9 mouse cellular contexts compared by ENCODE assay signal in the genomic region with DNA sequence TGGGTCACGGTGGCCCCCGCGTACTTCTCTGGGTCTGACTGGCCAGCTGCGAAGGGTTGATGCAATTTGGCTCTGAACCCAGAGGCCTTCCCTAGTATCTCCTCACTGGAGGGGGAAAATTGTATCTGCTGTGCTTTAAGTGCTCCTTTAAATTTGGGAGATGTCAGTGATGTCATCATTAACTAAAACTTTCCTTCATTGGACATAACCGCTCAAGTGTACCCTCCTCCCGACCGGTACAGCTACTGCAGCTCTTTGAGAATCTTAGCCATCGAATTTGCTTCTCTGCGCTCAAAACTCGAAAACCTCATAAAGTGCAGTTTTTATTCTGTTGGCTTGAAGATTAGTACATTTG. TPM values are rescaled to one million over a fixed set of nuclear protein-coding genes. Genes with fewer than 3 reads are reported as not detected.
DNase-seq lines count a peak whose midpoint lies in the region; ATAC-seq lines count a peak whose summit lies in the region.
"Had no signal": no experiment of that assay in that cellular context is flagged by ENCODE, and none has a peak within 500 bp of the region (broad histone marks: within the 10 kb centered on the region; RNA-seq: fewer than 3 reads in every experiment).

No protein-coding gene starts in this region.

- H3K9ac ChIP-seq in kidney, embryonic 16.5 days (replicated peaks; ENCODE audit: low read length): peak overlapping the region; percentile 36; the same call in 1 of the 2 replicates
- H3K9ac ChIP-seq in embryonic facial prominence, embryonic 11.5 days (replicated peaks; ENCODE audit: low read length): no peak overlapping the region
- peak overlapping the region; percentile 79 for H3K9ac ChIP-seq in hindbrain, embryonic 12.5 days
- H3K9ac ChIP-seq in midbrain, embryonic 13.5 days (replicated peaks): peak overlapping the region; percentile 87
- H3K9ac ChIP-seq: liver, embryonic 14.5 days had no signal

- no peak for DNase-seq in kidney, adult 11 months
- peak; percentile 2 for DNase-seq in embryonic facial prominence, embryonic 11.5 days (ENCODE audit: low spot score)
- no peak for DNase-seq in kidney, adult 18-20 months
- DNase-seq in gastrocnemius, postnatal 25 days: no peak
- DNase-seq in gastrocnemius, postnatal 4 days (ENCODE audit: low spot score in 2 of 2): no peak

- H3K27ac ChIP-seq in kidney, embryonic 16.5 days (ENCODE audit: low read length): no peak overlapping the region
- H3K27ac ChIP-seq in embryonic facial prominence, embryonic 11.5 days (replicated peaks; ENCODE audit: low read depth, low read length): no peak overlapping the region
- peak overlapping the region; percentile 86; the same call in 1 of the 2 replicates for H3K27ac ChIP-seq in hindbrain, embryonic 12.5 days
- H3K27ac ChIP-seq in midbrain, embryonic 13.5 days: peak overlapping the region; percentile 90; the same call in 1 of the 2 replicates
- H3K27ac ChIP-seq: liver, embryonic 14.5 days had no signal

- peaks cover 20% of the 10 kb centered on the region for H3K27me3 ChIP-seq in kidney, embryonic 16.5 days (ENCODE audit: insufficient read depth, low read length)
- peaks cover 7% of the 10 kb centered on the region for H3K27me3 ChIP-seq in embryonic facial prominence, embryonic 11.5 days (ENCODE audit: control insufficient read depth, insufficient read depth, low read length)
- H3K27me3 ChIP-seq in hindbrain, embryonic 12.5 days: peaks cover 11% of the 10 kb centered on the region; the same call in 1 of the 2 replicates
- H3K27me3 ChIP-seq in midbrain, embryonic 13.5 days: 0 out of 2 replicates have a peak, but pooled peaks cover 4% of the 10 kb centered on the region

- WGBS in kidney, embryonic 16.5 days: 21% methylated on average over 10 of the region's 10 CpGs
- 27% methylated on average over 10 of the region's 10 CpGs for WGBS in embryonic facial prominence, embryonic 11.5 days
- WGBS in hindbrain, embryonic 12.5 days: 24% methylated on average over 10 of the region's 10 CpGs
- WGBS in midbrain, embryonic 13.5 days: 17% methylated on average over 10 of the region's 10 CpGs

- 0 out of 2 replicates have a peak, but pooled peaks cover 3% of the 10 kb centered on the region for H3K4me1 ChIP-seq in kidney, embryonic 16.5 days (ENCODE audit: insufficient read depth, low read length)
- no peaks in the 10 kb centered on the region for H3K4me1 ChIP-seq in embryonic facial prominence, embryonic 11.5 days (ENCODE audit: control insufficient read depth, insufficient read depth, low read length)
- peaks cover 10% of the 10 kb centered on the region for H3K4me1 ChIP-seq in hindbrain, embryonic 12.5 days
- peaks cover 10% of the 10 kb centered on the region for H3K4me1 ChIP-seq in midbrain, embryonic 13.5 days (replicated peaks)

- H3K4me3 ChIP-seq in kidney, embryonic 16.5 days (ENCODE audit: low read length): peak overlapping the region; percentile 58
- peak overlapping the region; percentile 45 for H3K4me3 ChIP-seq in embryonic facial prominence, embryonic 11.5 days (ENCODE audit: low read depth, low read length)
- H3K4me3 ChIP-seq in hindbrain, embryonic 12.5 days: peak overlapping the region; percentile 57
- H3K4me3 ChIP-seq in midbrain, embryonic 13.5 days (replicated peaks): peak overlapping the region; percentile 75

- ATAC-seq in kidney, embryonic 16.5 days (ENCODE audit: low FRiP score, low TSS enrichment): no peak
- ATAC-seq in embryonic facial prominence, embryonic 11.5 days (replicated peaks; ENCODE audit: insufficient number of reproducible peaks, low FRiP score, low TSS enrichment, low read depth): no peak
- ATAC-seq in hindbrain, embryonic 12.5 days (ENCODE audit: low FRiP score): peak; percentile 19; the same call in 1 of the 2 replicates
- ATAC-seq in midbrain, embryonic 13.5 days: no peak

- H3K4me2 ChIP-seq in kidney, embryonic 16.5 days (replicated peaks; ENCODE audit: low read depth, low read length): peak overlapping the region; percentile 91
- H3K4me2 ChIP-seq in embryonic facial prominence, embryonic 11.5 days (ENCODE audit: low read depth, low read length): peak overlapping the region; percentile 93
- peak overlapping the region; percentile 88 for H3K4me2 ChIP-seq in hindbrain, embryonic 12.5 days (replicated peaks)
- peak overlapping the region; percentile 82 for H3K4me2 ChIP-seq in midbrain, embryonic 13.5 days (replicated peaks)

- no peaks in the 10 kb centered on the region for H3K36me3 ChIP-seq in kidney, embryonic 16.5 days (ENCODE audit: insufficient read depth, low read length)
- H3K36me3 ChIP-seq in embryonic facial prominence, embryonic 11.5 days (replicated peaks; ENCODE audit: control insufficient read depth, insufficient read depth, low read depth, low read length): no peaks in the 10 kb centered on the region
- H3K36me3 ChIP-seq in hindbrain, embryonic 12.5 days: no peaks in the 10 kb centered on the region
- no peaks in the 10 kb centered on the region for H3K36me3 ChIP-seq in midbrain, embryonic 13.5 days

- H3K9me3 ChIP-seq in kidney, embryonic 16.5 days (ENCODE audit: low read length): no peaks in the 10 kb centered on the region
- no peaks in the 10 kb centered on the region for H3K9me3 ChIP-seq in embryonic facial prominence, embryonic 11.5 days (replicated peaks; ENCODE audit: control insufficient read depth, low read length)
- H3K9me3 ChIP-seq in hindbrain, embryonic 12.5 days (replicated peaks): no peaks in the 10 kb centered on the region
- no peaks in the 10 kb centered on the region for H3K9me3 ChIP-seq in midbrain, embryonic 13.5 days

RNA-seq across cellular contexts. Expression of gene Otud7a, which starts 0.8 kb away (rescaled TPM):
- 0.14 and 0.49 TPM in 2 replicates for polyA plus RNA-seq in kidney, embryonic 16.5 days (2015; fragmentation: Nextera tagmentation; extraction: Ambion mirVana)
- 0.33 and 0.90 TPM in 2 replicates for polyA plus RNA-seq in embryonic facial prominence, embryonic 11.5 days (2014; fragmentation: Nextera tagmentation; extraction: Ambion mirVana)
- polyA plus RNA-seq in hindbrain, embryonic 12.5 days (2016; fragmentation: Nextera tagmentation; extraction: Ambion mirVana): 2.5 and 2.7 TPM in 2 replicates
- polyA plus RNA-seq in midbrain, embryonic 13.5 days (2015; fragmentation: Nextera tagmentation; extraction: Ambion mirVana): 1.3 and 2.0 TPM in 2 replicates
- under 1 TPM in 1 of 2 experiments, not detected in 1; 0.27 TPM for total RNA-seq in gastrocnemius, postnatal 25 days (2021)
- total RNA-seq in gastrocnemius, postnatal 4 days (2021): under 1 TPM; 0.29 to 0.34 TPM

Comparison
In these comparisons a context has a peak if more than half of its experiments do, and no peak if none do; other contexts are left out.
1. H3K27ac ChIP-seq: peak in hindbrain, embryonic 12.5 days (single experiment) and midbrain, embryonic 13.5 days (single experiment); none in kidney, embryonic 16.5 days (single experiment) and embryonic facial prominence, embryonic 11.5 days (single experiment).
2. Peak in every context shown above with its lines, with median percentiles within 50 percentile points of each other: H3K4me2 ChIP-seq and H3K4me3 ChIP-seq.